Comparison of ENCODE assay signal across 21 mouse cellular contexts in the genomic region with DNA sequence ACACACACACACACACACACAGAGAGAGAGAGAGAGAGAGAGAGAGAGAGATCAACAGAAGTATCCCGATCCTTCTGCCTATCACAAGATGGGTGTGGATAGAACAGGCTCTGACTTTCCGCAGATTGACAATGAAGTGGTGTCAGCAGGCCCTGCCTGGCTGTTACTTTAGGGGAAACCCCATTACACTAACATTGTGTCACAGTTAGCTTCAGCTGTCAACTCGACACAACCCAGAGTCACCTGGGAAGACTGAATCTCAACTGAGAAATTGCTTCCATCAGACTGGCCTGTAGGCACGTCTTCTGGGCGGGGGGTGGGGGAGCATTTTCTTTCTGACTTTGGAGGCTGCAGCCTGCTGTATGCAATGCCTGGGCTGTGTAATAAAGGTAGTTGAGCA.
"Had no signal": no experiment of that assay in that cellular context is flagged by ENCODE, and none has a peak within 500 bp of the region (broad histone marks: within the 10 kb centered on the region; RNA-seq: fewer than 3 reads in every experiment).

No protein-coding gene starts in this region.

- H3K36me3 ChIP-seq: kidney, embryonic 15.5 days; limb, embryonic 10.5 days; limb, embryonic 13.5 days; liver, embryonic 12.5 days; liver, embryonic 15.5 days; lung, embryonic 15.5 days; midbrain, embryonic 12.5 days; midbrain, embryonic 15.5 days; neural tube, embryonic 13.5 days had no signal

- H3K27ac ChIP-seq: kidney, embryonic 15.5 days; layer of hippocampus, adult 2 months; limb, embryonic 10.5 days; limb, embryonic 13.5 days; liver, embryonic 12.5 days; liver, embryonic 15.5 days; lung, embryonic 15.5 days; midbrain, embryonic 12.5 days; midbrain, embryonic 15.5 days; neural tube, embryonic 13.5 days had no signal

- H3K27me3 ChIP-seq: kidney, embryonic 15.5 days; limb, embryonic 13.5 days; liver, embryonic 12.5 days; liver, embryonic 15.5 days; lung, embryonic 15.5 days; midbrain, embryonic 12.5 days; midbrain, embryonic 15.5 days; neural tube, embryonic 13.5 days had no signal

- H3K4me1 ChIP-seq: lung, embryonic 15.5 days had no signal

- DNase-seq: kidney, postnatal 14 days; kidney, postnatal 4 days; layer of hippocampus, adult 9-11 months; liver; lung, adult 18-20 months; lung, postnatal 10 days; lung, postnatal 36 days; retina, postnatal 1 day; right cerebral cortex, postnatal 25 days; thymus, adult 18-20 months; thymus, postnatal 4 days had no signal

- H3K9me3 ChIP-seq: kidney, embryonic 15.5 days; limb, embryonic 10.5 days; limb, embryonic 13.5 days; liver, embryonic 12.5 days; liver, embryonic 15.5 days; lung, embryonic 15.5 days; midbrain, embryonic 12.5 days; midbrain, embryonic 15.5 days; neural tube, embryonic 13.5 days had no signal

- ATAC-seq: liver, embryonic 12.5 days; midbrain, embryonic 15.5 days had no signal

- H3K4me2 ChIP-seq: kidney, embryonic 15.5 days; limb, embryonic 13.5 days; liver, embryonic 12.5 days; liver, embryonic 15.5 days; lung, embryonic 15.5 days; midbrain, embryonic 12.5 days; midbrain, embryonic 15.5 days; neural tube, embryonic 13.5 days had no signal

- H3K4me3 ChIP-seq: kidney, embryonic 15.5 days; layer of hippocampus, adult 2 months; limb, embryonic 10.5 days; limb, embryonic 13.5 days; liver, embryonic 12.5 days; liver, embryonic 15.5 days; lung, embryonic 15.5 days; midbrain, embryonic 12.5 days; midbrain, embryonic 15.5 days; neural tube, embryonic 13.5 days had no signal

- H3K9ac ChIP-seq: kidney, embryonic 15.5 days; limb, embryonic 13.5 days; liver, embryonic 12.5 days; liver, embryonic 15.5 days; lung, embryonic 15.5 days; midbrain, embryonic 12.5 days; midbrain, embryonic 15.5 days; neural tube, embryonic 13.5 days had no signal
